Mouse (Mus musculus): ENCODE results near the gene Mthfd1l.

Gene Mthfd1l

DNA sequence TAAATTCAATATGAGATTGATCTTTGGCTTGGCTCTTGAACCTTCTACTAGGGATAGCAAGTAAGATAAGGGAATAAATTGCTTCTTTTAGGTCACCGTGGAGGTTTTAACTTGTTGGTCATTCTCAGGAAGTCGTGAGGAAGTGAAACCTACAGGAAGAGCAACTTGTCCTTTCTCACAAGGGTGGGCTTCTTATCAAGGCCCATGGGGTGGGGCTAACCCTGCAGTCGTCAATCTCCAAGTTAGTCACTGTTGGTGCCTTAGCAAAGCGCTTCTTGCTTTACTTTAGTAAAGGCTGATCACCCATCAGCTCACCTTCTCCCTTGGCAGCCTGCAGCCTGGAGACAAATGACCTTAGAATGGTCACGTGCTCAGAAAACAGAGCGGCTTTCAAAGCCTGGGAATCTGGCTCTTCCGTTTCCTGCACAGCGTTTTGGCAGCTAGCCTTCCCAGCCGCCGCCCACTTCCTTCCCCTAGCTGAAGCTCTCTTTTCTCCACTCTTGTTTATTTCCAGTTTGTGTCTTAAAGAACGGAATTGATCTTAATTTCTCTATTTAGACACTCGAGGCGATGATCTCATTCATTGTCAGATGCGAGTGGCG, 106.8 kb downstream of the Mthfd1l start:
- no peak for DNase-seq (ENCODE audit: extremely low spot score, low spot score)

DNA sequence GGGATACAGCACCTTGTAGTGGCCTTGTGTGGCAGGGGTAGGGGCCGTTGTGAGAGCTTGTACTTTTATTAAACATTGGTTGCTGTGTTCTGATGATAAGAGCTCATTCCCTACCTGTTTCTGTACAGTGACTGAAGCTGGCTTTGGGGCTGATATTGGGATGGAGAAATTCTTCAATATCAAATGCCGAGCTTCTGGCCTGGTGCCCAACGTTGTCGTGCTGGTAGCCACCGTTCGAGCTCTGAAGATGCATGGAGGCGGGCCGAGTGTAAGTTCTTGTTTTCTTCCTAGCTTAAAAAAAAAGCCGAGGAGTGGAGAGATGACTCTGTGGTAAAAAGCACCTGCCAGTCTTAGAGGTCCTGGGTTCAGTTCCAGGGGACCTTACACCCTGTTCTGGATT, 110.7 kb downstream of the Mthfd1l start:
- no peak for DNase-seq (ENCODE audit: extremely low spot score, low spot score)

DNA sequence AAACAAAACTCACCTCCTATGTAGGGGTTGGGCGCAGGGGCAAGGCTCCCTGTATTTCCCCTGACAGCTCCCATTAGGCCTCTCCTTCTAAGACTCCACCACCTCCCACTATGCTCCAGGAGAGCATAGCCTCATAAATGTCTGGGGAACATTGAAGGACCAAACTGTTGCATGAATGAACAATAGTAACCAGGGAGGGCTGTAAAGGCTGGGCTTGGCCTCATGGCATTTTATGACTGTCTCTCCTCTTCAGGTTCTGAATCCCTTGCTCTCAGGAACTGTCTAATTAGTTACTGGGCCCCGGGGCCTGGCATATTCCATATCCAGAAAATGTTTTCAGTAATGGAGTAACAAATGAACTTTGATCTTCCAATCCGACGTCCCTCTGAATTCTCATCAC, 112.0 kb downstream of the Mthfd1l start:
- no peak for DNase-seq (ENCODE audit: extremely low spot score, low spot score)

DNA sequence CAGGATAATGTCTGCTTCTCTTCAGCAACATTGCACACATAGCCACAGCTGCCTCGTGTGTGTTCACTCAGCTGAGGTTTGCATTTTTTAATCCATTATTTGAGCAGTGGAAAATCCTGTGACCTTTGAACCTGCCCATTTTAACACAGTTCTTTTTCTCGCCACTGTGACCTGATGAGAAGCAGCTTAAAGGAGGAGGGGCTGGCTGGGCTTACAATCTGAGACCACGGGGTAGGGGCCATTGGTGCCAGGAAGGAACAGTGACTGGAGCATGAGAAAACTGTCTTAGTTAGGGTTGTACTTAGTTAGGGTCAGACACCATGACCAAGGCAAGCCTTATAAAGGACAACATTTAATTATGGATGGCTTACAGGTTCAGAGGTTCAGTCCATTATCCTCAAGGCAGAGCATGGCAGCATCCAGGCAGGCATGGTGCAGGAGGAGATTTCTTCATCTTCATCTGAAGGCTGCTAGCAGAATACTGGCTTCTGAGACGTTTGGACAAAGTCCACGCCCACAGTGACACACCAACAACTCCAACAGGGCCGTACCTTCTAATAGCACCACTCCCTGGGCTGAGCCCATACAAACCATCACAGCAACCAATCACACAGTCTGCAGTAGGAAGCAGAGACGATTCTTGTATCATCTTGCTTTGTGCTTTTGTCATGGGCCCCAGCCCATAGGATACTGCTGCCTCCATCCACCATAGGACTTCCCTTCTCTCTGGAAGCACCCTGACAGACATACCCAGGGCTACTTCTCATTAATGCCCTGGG, 112.6 kb downstream of the Mthfd1l start:
- no peak for DNase-seq (ENCODE audit: extremely low spot score, low spot score)

DNA sequence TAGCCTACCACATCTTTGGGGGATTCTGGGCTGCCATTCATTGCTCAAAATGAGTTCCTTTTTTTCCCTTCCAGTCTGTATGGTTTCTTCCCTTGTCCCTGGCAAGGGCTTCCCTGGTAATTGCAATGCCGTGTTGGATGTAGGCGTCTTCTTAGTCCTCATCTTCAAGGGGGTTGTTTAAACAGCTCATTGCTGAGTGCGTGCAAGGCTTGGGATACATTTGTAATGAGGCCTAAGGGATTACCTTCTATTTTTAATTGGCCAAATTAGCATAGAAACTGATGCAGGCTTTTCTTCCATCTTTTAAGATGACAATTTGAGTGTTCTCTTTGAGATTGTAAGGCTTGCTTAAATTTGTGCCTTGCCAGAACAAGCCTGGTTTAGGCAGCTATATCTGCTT, 114.6 kb downstream of the Mthfd1l start:
- no peak for DNase-seq (ENCODE audit: extremely low spot score, low spot score)

DNA sequence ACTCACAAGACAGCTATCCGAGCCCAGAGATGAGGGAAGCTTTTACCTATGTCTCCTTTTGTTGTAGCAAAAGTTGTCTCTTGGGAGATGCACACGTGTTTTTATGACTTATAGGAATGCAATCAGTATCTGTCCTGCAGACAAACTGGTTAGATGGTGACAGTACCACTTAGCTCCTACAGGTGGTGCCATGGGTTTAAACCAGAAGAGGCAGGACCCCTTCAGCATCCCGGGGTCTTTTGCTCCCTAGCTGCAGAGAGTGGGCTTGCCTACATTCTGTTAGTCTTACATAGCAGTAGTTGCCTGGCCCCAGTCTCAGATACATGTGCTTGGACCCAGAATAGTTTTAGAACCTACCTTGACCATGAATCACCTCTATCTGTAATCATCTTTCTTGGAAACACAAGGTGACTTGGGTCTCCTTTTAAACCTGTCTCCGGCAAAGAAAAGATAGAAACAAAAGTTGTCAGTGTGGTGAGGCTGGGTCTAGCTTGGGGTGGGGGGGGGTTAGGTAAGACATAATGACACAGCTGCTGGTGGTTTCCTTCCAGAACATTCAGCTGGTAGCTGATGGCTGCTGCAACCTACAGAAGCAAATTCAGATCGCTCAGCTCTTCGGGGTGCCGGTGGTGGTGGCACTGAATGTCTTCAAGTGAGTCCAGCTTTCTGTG, 116.0 kb downstream of the Mthfd1l start:
- DNase-seq (ENCODE audit: extremely low spot score, low spot score) = peak; percentile 36

DNA sequence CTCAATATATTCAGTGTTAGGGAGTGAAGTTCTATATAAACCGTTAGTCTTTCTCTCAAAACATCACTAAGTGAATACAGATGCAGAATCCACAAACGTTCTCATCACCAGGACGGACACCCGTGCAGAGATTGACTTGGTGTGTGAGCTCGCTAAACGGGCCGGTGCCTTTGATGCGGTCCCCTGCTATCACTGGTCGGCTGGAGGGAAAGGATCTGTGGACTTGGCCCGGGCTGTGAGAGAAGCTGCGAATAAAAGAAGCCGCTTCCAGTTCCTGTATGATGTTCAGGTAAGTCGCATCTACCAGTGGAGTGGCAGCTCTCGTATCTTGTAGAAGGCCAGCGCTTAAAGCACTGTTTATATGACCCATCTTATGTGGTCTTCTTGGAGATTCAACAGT, 117.0 kb downstream of the Mthfd1l start:
- DNase-seq (ENCODE audit: extremely low spot score, low spot score) = no peak

DNA sequence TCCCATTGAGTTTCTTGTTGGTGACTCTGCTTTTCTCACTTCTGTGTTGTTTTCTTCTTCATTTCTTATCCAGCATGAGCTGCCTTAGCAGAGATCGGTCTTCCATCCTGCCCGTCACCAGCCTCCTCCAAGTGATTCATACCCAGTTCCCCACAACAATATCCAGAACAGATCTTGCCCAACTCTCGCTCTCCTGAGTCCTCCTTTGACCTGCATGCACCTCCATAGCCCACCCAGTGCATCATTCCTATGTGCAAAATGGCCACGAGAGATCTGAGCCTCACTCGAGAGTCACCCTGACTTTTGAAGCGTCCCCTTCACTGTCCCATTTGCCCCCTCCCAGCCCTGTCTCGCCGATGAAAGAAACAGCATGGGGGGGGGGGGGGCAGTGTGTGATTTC, 120.1 kb downstream of the Mthfd1l start:
- DNase-seq (ENCODE audit: extremely low spot score, low spot score) = no peak

DNA sequence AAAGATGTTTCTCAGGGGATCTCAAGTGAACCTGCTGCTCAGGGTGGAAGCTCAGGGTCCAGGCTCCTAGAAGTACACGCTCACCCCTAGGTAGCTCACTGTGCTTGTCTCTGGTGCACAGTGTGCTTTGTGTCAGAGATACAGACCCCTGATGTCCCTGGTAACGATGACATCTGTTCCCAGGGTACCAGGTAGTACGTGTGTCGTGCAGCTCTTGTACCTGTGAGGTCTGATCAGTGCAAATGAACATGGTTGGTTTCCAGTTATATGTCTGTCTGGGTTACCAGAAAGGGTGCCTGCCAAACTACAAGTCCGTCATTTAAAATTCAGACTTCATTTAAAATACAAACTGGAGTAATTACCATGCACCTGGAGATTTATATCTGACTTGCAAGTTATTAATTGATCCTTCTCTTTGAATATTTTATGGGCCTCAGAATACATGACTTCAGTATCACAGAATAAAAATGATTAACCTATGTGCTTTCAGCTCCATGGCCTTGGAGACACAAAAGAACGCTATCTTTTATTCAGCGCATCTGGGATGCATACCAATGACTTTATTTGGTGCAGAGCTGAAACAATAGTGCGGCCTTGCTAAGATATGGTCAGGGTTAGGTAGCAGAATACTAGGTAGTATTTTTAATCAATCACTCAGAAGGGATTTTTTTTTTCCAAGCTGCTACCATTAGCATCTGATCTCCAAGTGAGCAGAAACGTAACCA, 121.3 kb downstream of the Mthfd1l start:
- no peak for DNase-seq (ENCODE audit: extremely low spot score, low spot score)

DNA sequence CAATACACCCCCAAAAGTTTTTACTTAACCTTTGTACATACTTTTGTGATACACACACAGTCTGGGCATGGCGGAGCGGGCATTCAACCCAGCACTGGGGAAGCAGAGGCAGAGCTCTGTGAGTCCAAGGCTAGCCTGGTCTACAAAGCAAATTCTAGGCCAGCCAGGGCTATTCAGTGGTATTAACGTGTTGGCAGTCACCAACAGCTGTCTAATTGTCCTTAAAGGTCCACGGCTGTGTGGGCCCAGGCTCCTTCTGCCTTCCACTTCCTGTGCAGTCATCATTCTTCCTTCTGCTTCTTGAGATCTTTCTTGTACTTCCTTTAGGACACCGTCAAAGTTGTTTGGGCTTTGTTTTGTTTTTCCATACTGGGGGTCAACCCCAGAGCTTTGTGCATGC, 123.2 kb downstream of the Mthfd1l start:
- no peak for DNase-seq (ENCODE audit: extremely low spot score, low spot score)

DNA sequence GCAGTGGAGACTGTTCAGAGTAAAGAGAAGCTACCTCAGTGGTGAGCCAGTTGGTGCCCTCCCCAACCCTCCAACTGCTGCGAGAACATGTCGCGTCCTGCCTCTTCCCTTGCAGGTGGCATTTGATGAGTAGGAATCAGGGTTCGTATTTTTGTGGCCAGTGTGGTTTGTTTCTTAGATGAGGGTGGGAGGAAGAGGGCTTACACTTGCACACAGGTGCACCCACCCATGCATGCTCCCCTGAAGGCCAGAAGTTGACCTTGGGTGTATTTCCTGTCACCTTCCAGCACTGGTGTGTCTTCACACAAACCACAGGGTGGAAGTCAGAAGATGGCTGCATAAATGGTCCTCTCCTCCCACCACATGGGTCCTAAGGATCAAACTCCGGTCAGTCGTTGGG, 127.1 kb downstream of the Mthfd1l start:
- no peak for DNase-seq (ENCODE audit: extremely low spot score, low spot score)

DNA sequence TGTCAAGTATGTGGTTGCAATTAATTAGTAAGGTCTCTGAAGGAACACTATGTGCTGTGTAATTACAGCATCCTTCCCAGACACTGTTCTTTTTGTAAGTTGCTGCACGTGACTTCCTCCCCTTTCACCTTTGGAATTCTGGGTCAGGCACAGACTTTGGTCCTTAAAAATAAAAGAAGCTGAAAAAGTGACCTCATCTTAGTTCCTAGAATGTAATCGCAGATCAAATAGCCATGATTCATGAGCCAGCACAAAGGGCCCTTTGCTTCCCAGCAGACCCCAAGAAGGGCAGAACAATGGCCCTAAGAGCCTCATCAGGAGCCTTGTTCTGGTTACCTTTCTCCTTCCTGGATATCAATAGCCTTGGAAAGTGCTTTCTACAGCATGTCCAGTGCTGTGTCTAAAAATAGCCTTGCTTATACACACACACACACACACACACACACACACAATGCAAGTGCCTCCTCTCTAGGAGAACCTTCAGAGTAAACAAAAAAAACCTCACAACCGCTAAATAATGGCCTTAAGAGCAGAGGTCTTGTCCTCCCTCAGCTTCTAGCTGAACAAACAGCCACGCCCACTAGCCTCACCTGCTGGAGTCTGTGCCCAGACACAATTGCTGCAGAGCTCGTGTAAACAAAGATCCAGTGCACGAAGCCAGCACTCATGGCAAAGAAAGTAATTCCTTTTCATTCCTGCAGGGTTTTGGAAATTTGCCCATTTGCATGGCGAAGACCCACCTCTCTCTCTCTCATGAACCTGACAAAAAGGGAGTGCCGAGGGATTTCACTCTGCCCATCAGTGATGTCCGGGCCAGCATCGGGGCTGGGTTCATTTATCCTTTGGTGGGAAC, 133.0 kb downstream of the Mthfd1l start:
- DNase-seq (ENCODE audit: extremely low spot score, low spot score) = peak; percentile 27

DNA sequence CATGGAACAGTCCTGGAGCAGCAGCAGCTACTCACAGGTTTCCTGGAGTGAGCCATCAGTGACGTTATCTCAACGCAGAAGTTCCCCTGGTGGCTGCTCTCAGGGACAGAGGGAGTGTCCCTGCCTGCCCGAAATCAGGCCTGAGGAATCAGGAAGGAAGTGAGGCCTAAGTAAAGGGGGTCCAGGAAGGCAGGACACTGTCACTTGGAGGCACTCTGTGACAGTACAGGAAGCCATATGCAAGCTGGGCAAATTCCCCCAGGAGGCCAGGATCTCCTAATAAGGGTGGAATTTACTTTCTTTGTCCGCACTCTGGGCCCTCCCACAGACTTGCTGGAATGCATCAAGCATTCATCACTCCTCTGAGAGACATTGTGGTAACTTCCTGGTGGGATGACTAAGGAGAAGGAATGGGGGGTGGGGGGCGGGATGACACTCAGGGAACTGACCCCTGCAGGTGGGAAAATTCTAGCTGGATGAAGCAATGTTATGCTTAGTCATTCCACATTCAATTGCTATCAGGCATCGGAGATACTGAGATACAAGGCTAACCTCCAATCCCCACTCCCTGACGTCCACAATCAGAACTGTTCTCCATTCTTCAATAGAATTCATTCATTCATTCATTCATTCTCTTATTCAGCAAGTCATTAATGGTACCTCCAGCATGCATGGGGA, 134.9 kb downstream of the Mthfd1l start:
- peak; percentile 46 for DNase-seq (ENCODE audit: extremely low spot score, low spot score)

DNA sequence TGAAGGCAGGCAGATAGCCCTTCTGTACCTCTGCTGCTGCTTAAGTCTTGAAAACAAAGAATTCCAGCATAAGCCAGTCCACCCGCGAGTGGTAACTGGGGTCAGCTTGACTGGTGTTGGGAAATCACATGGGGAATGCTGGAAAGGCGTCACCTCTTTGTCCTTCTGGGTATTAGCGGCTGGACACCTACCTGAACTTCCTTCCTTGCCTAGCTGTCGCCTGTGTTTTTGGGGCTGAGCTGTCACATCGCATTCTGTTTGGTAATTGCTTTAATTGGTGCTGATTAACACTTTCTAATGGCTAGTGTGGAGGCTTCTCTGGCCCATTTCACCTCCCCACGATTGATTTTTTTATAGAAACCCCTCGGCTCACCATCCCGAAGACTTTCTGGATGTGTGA, 135.5 kb downstream of the Mthfd1l start:
- DNase-seq (ENCODE audit: extremely low spot score, low spot score) = no peak

DNA sequence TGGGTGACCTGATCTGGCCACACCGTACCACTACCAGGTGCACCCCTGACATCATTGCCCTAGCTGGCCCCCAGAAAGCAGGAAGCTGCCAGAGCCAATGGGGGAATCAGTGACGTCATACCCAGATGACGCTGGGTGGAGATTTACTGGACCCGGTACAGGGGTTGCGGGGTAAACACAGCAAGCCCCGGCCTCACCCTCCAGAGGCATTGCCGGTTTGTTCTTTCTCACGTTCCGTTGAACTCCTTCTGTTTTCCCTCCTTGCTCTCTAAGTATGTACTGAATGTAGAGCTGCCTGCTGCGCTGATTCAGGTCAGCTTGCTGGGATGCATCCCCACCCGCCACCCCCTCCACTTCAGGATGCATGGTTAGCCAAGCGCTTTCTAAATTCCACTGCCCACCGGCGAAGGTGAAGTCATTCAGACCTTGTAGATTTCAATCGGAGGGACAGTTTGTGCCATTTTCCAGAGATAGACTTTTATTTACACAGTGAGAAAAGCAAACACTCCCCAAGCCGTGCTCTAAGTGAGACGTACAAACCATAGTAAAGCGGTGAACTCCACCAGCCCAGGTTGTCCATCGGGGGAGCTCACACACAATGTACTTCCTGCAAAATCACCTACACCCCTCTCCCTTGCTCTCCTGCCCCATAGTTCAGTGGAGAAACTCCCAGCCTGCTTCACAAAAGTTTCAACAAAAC, 138.3 kb downstream of the Mthfd1l start:
- no peak for DNase-seq (ENCODE audit: extremely low spot score, low spot score)

DNA sequence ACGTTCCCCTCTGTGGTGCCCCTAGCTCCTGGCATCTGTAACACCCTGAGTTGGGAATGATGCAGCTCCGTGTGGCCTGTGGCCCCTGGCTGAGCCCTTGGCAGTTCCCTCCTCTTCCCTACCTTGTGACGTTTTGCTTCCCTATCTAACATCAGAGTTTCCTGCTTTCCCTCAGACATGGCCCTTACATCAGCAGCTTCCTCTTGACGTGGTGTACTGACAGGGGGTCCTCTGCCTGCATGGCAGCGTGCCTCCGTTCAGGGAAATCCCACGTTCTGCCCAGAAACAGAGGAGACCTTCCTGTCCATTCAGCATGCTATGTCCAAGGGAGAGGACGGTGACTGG, 138.8 kb downstream of the Mthfd1l start:
- DNase-seq (ENCODE audit: extremely low spot score, low spot score) = no peak

DNA sequence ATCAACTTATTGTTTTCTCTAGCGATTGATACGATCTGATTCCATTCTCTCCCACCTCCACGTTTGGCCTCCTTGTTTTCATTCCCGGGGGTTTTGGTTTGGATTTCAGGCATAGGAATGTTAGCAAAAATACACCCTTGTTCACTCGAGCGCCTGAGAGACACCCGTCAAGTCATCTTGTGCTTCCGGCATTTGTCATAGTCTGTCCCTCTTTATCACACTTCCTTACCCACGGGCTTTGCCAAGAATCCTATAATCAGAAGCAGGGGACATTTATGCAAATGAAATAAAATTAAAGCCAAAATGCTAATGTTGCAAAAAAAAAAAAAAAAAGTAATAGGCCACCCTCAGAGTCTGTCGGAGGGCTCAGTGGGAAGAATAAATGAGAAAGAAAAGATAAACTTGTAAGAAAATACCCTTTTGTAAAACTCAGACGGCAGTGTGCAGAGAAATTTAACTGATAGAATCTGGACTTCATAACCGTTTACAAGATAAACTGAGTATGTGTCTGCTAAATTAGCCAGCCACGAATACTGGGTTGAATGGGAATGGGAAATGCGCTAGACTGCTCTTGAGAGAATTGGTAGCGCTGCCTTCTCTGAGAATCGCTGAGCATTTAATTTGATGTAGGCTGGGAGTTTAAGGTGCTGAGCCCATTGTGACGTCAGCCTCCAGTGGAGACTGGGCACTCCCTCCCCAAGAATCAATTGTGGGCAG, 139.9 kb downstream of the Mthfd1l start:
- no peak for DNase-seq (ENCODE audit: extremely low spot score, low spot score)

DNA sequence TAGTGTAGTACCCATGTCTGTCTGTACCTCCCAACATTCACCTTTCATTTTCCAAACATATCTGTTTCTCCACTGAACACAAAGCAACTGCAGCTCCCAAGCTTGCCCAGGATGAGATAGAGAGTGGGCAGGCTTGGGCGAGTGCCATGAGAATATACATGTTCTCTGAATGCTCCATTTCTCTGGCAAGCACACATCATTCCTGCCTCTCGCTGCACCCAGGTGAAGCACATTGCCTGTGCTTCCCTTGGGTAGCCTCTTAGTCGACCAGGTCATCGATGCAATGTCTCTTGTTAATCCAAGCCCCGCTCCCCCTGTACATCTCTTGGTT, 140.4 kb downstream of the Mthfd1l start:
- no peak for DNase-seq (ENCODE audit: extremely low spot score, low spot score)

DNA sequence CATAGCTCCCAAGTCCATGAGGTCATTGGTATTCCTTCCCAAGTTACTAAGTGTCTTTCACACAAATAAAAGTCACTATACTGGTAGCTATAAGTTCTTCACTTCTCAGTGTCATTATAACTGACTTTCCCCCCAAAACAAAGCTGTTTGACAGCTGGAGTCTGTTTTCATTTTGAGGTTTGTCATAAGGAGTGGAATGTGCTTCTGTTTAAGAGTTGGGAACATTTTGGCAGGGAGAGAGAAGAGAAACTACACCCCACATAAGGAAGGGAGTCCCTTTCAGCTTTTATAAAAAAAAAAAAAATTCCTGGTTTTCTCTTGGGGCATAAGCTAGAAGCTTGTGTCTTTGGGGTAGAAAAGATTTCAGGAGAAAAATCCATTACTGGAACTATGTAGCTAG, 143.7 kb downstream of the Mthfd1l start:
- DNase-seq (ENCODE audit: extremely low spot score, low spot score) = no peak

DNA sequence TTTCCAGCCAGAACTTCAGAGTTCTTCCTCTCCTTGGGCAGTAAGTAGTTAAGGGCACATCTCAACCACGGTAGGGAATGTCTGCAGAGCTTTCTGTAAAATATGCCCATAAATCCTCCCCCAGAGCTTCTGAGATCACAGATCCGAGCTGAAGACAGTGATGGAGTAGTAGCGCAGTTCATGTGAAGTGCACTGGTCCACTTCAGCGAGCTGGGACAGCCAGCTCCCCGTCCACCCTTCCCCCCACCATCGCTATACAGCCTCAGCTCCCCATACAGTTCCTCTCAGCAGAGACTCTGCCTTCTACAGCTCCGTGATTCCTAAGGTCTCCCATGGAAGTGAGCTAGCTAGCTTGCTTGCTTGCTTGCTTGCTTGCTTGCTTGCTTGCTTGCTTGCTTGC, 144.2 kb downstream of the Mthfd1l start:
- peak; percentile 39 for DNase-seq (ENCODE audit: extremely low spot score, low spot score)

Data from neural tube, embryonic 10.5 days (tissue).